Mouse (Mus musculus) MEL (cell line): ENCODE measurements around the gene Cacna1c. TPM values are rescaled to one million over a fixed set of nuclear protein-coding genes. Genes with fewer than 3 reads are reported as not detected.

ENCODE experiments used
- DNase-seq: peaks from one replicate; pipeline ENCODE4 v3.0.0; 2011; ENCODE audit warnings: low read depth, low spot score
- H3K27ac ChIP-seq: 2 replicates; pipeline ENCODE4 v1.5.1; 2012; ENCODE audit warnings: low read depth, mild to moderate bottlenecking, control low read depth, low read length, moderate library complexity; ENCODE audit not compliant: control insufficient read depth
- H3K27me3 ChIP-seq, 2 experiments: fragments of 150-350 bp in 1 of 2; sonication (generic) in 1 of 2; 2 replicates each; pipeline ENCODE4 v1.6.1; 2012; ENCODE audit warnings: low read length in 2 of 2, mild to moderate bottlenecking in 2 of 2, improper control_type of control experiment in 1 of 2, moderate library complexity in 1 of 2; ENCODE audit not compliant: insufficient read depth in 2 of 2, control insufficient read depth in 1 of 2
- H3K36me3 ChIP-seq, 2 experiments: 2 replicates each; pipeline ENCODE4 v1.6.1; 2012 to 2014; ENCODE audit warnings: low read length in 2 of 2, improper control_type of control experiment in 1 of 2, inconsistent platforms in 1 of 2, mild to moderate bottlenecking in 1 of 2; ENCODE audit not compliant: insufficient read depth in 2 of 2, control insufficient read depth in 1 of 2
- H3K4me1 ChIP-seq, 2 experiments: fragments of 150-350 bp in 1 of 2; sonication (generic) in 1 of 2; 2 replicates each; pipeline ENCODE4 v1.6.1; 2012; ENCODE audit warnings: low read length in 2 of 2, improper control_type of control experiment in 1 of 2, mild to moderate bottlenecking in 1 of 2; ENCODE audit not compliant: insufficient read depth in 2 of 2, control insufficient read depth in 1 of 2
- H3K4me3 ChIP-seq, 2 experiments: fragments of 150-350 bp in 1 of 2; sonication (generic) in 1 of 2; 2 replicates each; pipeline ENCODE4 v1.5.1; 2012; ENCODE audit warnings: low read depth in 2 of 2, low read length in 2 of 2, mild to moderate bottlenecking in 2 of 2, moderate library complexity in 2 of 2, control low read depth in 1 of 2, improper control_type of control experiment in 1 of 2; ENCODE audit not compliant: control insufficient read depth in 1 of 2, insufficient read depth in 1 of 2
- H3K79me2 ChIP-seq: 2 replicates; pipeline ENCODE4 v1.6.1; 2012; ENCODE audit warnings: mild to moderate bottlenecking, low read length, moderate library complexity; ENCODE audit not compliant: control insufficient read depth, poor library complexity, insufficient read depth
- H3K9ac ChIP-seq: 2 replicates; pipeline ENCODE4 v1.6.1; 2012; ENCODE audit warnings: low read depth, mild to moderate bottlenecking, control low read depth, low read length, moderate library complexity; ENCODE audit not compliant: control insufficient read depth, poor library complexity, severe bottlenecking
- H3K9me3 ChIP-seq: fragments of 150-350 bp; sonication (generic); replicated peaks from 2 replicates; pipeline ENCODE4 v1.6.1; 2012; ENCODE audit warnings: mild to moderate bottlenecking, low read length, improper control_type of control experiment, moderate library complexity; ENCODE audit not compliant: insufficient read depth
- CHD1 ChIP-seq: IDR thresholded peaks from 2 replicates; pipeline ENCODE4 v1.6.1; 2012; ENCODE audit warnings: low read depth, mild to moderate bottlenecking, inconsistent platforms, low read length, improper control_type of control experiment
- CHD2 ChIP-seq: IDR thresholded peaks from 2 replicates; pipeline ENCODE4 v1.6.1; 2011; ENCODE audit warnings: low read length, improper control_type of control experiment
- EP300 ChIP-seq, 2 experiments: IDR thresholded peaks; 2 replicates each; pipeline ENCODE4 v1.6.1; 2011; ENCODE audit warnings: improper control_type of control experiment in 2 of 2, low read length in 2 of 2, low read depth in 1 of 2, mild to moderate bottlenecking in 1 of 2
- GABPA ChIP-seq: IDR thresholded peaks from 2 replicates; pipeline ENCODE4 v1.6.1; 2012; ENCODE audit warnings: low read depth, mild to moderate bottlenecking, inconsistent platforms, low read length, improper control_type of control experiment, moderate library complexity
- HCFC1 ChIP-seq: IDR thresholded peaks from 2 replicates; pipeline ENCODE4 v1.6.1; 2012; ENCODE audit warnings: low read depth, mild to moderate bottlenecking, inconsistent platforms, low read length, improper control_type of control experiment, moderate library complexity
- KAT2A ChIP-seq: conservative IDR thresholded peaks from 2 replicates; pipeline ENCODE4 v1.6.1; 2012; ENCODE audit warnings: low read depth, low read length, improper control_type of control experiment, inconsistent platforms
- MAFK ChIP-seq: IDR thresholded peaks from 2 replicates; pipeline ENCODE4 v1.6.1; 2011; ENCODE audit warnings: low read depth, mild to moderate bottlenecking, low read length, improper control_type of control experiment, borderline replicate concordance
- MAX ChIP-seq: IDR thresholded peaks from 2 replicates; pipeline ENCODE4 v1.6.1; 2011; ENCODE audit warnings: low read length, improper control_type of control experiment
- MAZ ChIP-seq: IDR thresholded peaks from 2 replicates; pipeline ENCODE4 v1.6.1; 2012; ENCODE audit warnings: low read depth, mild to moderate bottlenecking, inconsistent platforms, low read length, improper control_type of control experiment
- MEF2A ChIP-seq: IDR thresholded peaks from 2 replicates; pipeline ENCODE4 v1.6.1; 2014; ENCODE audit warnings: low read depth, mild to moderate bottlenecking, inconsistent platforms, low read length, improper control_type of control experiment; ENCODE audit not compliant: poor library complexity, insufficient replicate concordance, severe bottlenecking; ENCODE audit errors: extremely low read depth
- MXI1 ChIP-seq: IDR thresholded peaks from 2 replicates; pipeline ENCODE4 v1.6.1; 2011; ENCODE audit warnings: mild to moderate bottlenecking, low read depth, low read length, improper control_type of control experiment
- MYB ChIP-seq: IDR thresholded peaks from 2 replicates; pipeline ENCODE4 v1.6.1; 2011; ENCODE audit warnings: mild to moderate bottlenecking, low read depth, low read length, improper control_type of control experiment
- NELFE ChIP-seq: IDR thresholded peaks from 2 replicates; pipeline ENCODE4 v1.6.1; 2011; ENCODE audit warnings: low read depth, low read length, improper control_type of control experiment
- NRF1 ChIP-seq: IDR thresholded peaks from 2 replicates; pipeline ENCODE4 v1.6.1; 2014; ENCODE audit warnings: low read depth, mild to moderate bottlenecking, inconsistent platforms, low read length, improper control_type of control experiment, moderate library complexity; ENCODE audit not compliant: poor library complexity, insufficient read depth, severe bottlenecking
- POLR2A ChIP-seq, 2 experiments: IDR thresholded peaks; 2 replicates each; pipeline ENCODE4 v1.6.1; 2011 to 2012; ENCODE audit warnings: low read length in 2 of 2, mild to moderate bottlenecking in 2 of 2, control low read depth in 1 of 2, improper control_type of control experiment in 1 of 2, low read depth in 1 of 2, moderate library complexity in 1 of 2; ENCODE audit not compliant: control insufficient read depth in 1 of 2, insufficient read depth in 1 of 2, poor library complexity in 1 of 2
- POLR2AphosphoS2 ChIP-seq: IDR thresholded peaks from 2 replicates; pipeline ENCODE4 v1.6.1; 2011; ENCODE audit warnings: low read length, improper control_type of control experiment
- POLR2AphosphoS5 ChIP-seq: IDR thresholded peaks from 2 replicates; pipeline ENCODE4 v1.6.1; 2012; ENCODE audit warnings: low read depth, borderline replicate concordance, mild to moderate bottlenecking, inconsistent platforms, low read length, moderate library complexity, mixed read lengths
- RCOR1 ChIP-seq: IDR thresholded peaks from 2 replicates; pipeline ENCODE4 v1.6.1; 2012; ENCODE audit warnings: low read depth, mild to moderate bottlenecking, inconsistent platforms, low read length, improper control_type of control experiment
- SIN3A ChIP-seq: IDR thresholded peaks from 2 replicates; pipeline ENCODE4 v1.6.1; 2012; ENCODE audit warnings: low read length, improper control_type of control experiment, inconsistent platforms
- UBTF ChIP-seq: IDR thresholded peaks from 2 replicates; pipeline ENCODE4 v1.6.1; 2012; ENCODE audit warnings: low read depth, mild to moderate bottlenecking, inconsistent platforms, low read length, improper control_type of control experiment, moderate library complexity, borderline replicate concordance; ENCODE audit not compliant: insufficient read depth
- USF1 ChIP-seq: IDR thresholded peaks from 2 replicates; pipeline ENCODE4 v1.6.1; 2014; ENCODE audit warnings: low read depth, mild to moderate bottlenecking, inconsistent platforms, low read length, improper control_type of control experiment, moderate library complexity
- USF2 ChIP-seq, 2 experiments: IDR thresholded peaks; 2 replicates each; pipeline ENCODE4 v1.6.1; 2011 to 2012; ENCODE audit warnings: improper control_type of control experiment in 2 of 2, low read length in 2 of 2, borderline replicate concordance in 1 of 2, inconsistent platforms in 1 of 2, low read depth in 1 of 2, mild to moderate bottlenecking in 1 of 2; ENCODE audit not compliant: insufficient read depth in 1 of 2
- ZC3H11A ChIP-seq: IDR thresholded peaks from 2 replicates; pipeline ENCODE4 v1.6.1; 2012; ENCODE audit warnings: low read depth, mild to moderate bottlenecking, inconsistent platforms, low read length, improper control_type of control experiment
- ZKSCAN1 ChIP-seq: IDR thresholded peaks from 2 replicates; pipeline ENCODE4 v1.6.1; 2012; ENCODE audit warnings: low read depth, mild to moderate bottlenecking, inconsistent platforms, low read length, improper control_type of control experiment, moderate library complexity
- ZNF384 ChIP-seq: IDR thresholded peaks from 2 replicates; pipeline ENCODE4 v1.6.1; 2012; ENCODE audit warnings: low read depth, mild to moderate bottlenecking, inconsistent platforms, low read length, improper control_type of control experiment
- polyA plus RNA-seq, 2 experiments: library from polyadenylated mRNA; stranded (reverse) in 1 of 2; unstranded in 1 of 2; fragments of >175 nt in 1 of 2; fragments of >200 nt in 1 of 2; gene quantifications; 2 replicates each; pipeline versions ENCODE4 v1.2.1 to v1.2.4; 2012; ENCODE audit warnings: low replicate concordance in 2 of 2, low read depth in 1 of 2; ENCODE audit not compliant: insufficient read length in 2 of 2, insufficient read depth in 1 of 2, missing spikeins in 1 of 2
- total RNA-seq: library from RNA; depleted of rRNA; stranded (reverse); fragments of 300-350 nt; gene quantifications from 2 replicates; pipeline ENCODE4 v1.2.3, GENCODE M21; 2012

Cacna1c gene
- total and polyA plus RNA-seq, 3 experiments = 3.4 to 4.4 TPM; not detected in 1

DNA sequence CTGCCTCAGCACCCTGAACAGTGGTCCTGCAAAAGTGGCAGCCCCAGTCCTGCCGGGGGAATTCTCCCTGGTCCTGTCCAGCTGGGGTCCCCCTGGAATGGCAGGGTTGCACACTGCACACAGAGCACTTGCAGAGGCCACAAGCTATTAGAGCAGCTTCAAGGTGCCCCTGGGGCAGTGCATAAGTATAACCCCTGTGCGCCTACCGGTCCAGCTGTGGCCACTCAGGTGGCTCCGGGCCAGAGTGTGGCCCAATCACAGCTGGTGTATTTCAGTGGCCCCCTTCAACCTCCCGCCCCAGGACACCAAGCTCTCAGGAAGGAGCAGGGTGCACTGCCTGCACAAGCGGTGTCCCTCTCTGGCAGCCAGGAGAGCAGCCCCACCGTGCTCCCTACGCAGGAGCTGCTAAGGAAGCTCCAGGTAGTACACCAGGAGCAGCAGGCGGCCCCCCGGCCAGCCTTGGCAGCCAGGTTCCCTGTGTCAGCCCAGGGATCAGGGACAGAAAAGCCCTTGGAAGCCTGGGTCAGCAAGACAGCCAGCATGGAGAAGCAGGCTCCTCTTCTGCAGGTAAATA is 18.9 kb upstream of the Cacna1c start:
- TF ChIP-seq HCFC1 (no peak), ZKSCAN1 (no peak), MYB (no peak), USF1 (no peak), MAX (no peak), ZNF384 (no peak), NELFE (no peak), RCOR1 (no peak), MAZ (no peak), EP300 (IDR thresholded peaks at IDR 0.05; ENCODE audit: low read depth in 1 of 2, low read length in 2 of 2) (no peak), CHD2 (no peak), POLR2AphosphoS5 (no peak), POLR2A (IDR thresholded peaks at IDR 0.05; ENCODE audit: control insufficient read depth in 1 of 2, insufficient read depth in 1 of 2, low read depth in 1 of 2, low read length in 2 of 2, poor library complexity in 1 of 2) (no peak), UBTF (no peak), POLR2AphosphoS2 (no peak), NRF1 (no peak)
- TF ChIP-seq, all 39 proteins: peak for 0
- H3K36me3 ChIP-seq = peaks cover 0 to 5% of the 10 kb centered on the region in 2 experiments; a peak in 1 of 4 replicates
- DNase-seq = no peak

DNA sequence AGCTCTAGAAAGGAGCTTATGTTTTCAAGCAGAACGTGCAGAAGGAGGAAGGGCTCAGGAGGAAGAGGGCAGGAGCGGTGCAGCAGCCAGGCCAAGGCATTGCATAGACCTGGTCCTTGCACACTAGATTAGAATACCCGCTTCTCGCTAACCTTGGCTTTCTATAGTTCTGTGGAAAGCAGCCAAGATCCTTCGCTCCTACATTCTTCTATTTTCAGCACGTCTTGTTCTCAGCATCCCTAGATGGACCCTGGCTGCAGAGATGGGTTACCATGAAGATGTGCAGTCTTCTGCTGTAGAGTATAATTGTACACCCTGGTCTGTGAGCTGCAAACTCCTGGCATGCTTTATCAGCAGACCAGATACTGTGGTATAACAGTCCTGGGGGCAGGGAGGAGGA is 18.0 kb upstream of the Cacna1c start:
- TF ChIP-seq KAT2A (no peak), EP300 (IDR thresholded peaks at IDR 0.05; ENCODE audit: low read depth in 1 of 2, low read length in 2 of 2) (no peak), USF2 (IDR thresholded peaks at IDR 0.05; ENCODE audit: borderline replicate concordance in 1 of 2, insufficient read depth in 1 of 2, low read depth in 1 of 2, low read length in 2 of 2) (no peak), MAX (no peak), MEF2A (no peak), NRF1 (no peak), SIN3A (no peak), RCOR1 (no peak), USF1 (no peak), MAFK (no peak), POLR2AphosphoS5 (no peak), MXI1 (no peak), HCFC1 (no peak), CHD1 (no peak), ZC3H11A (no peak), GABPA (no peak), POLR2AphosphoS2 (no peak)
- H3K27me3 ChIP-seq = no peaks in the 10 kb centered on the region
- H3K4me3 ChIP-seq = no peak overlapping the region
- H3K4me1 ChIP-seq = no peaks in the 10 kb centered on the region
- no peak overlapping the region for H3K27ac ChIP-seq
- DNase-seq = no peak
- no peaks in the 10 kb centered on the region for H3K79me2 ChIP-seq
- H3K36me3 ChIP-seq = peaks cover 0 to 3% of the 10 kb centered on the region in 2 experiments; a peak in 1 of 4 replicates
- H3K9me3 ChIP-seq = no peaks in the 10 kb centered on the region
- H3K9ac ChIP-seq = no peak overlapping the region

More for the DNA sequence above, 18.9 kb upstream of the Cacna1c start:
- Histone ChIP-seq H3K9ac (no peak overlapping the region), H3K27me3 (no peaks in the 10 kb centered on the region), H3K4me1 (no peaks in the 10 kb centered on the region), H3K9me3 (no peaks in the 10 kb centered on the region), H3K4me3 (no peak overlapping the region), H3K79me2 (no peaks in the 10 kb centered on the region), H3K27ac (no peak overlapping the region)
